Comparison of ENCODE assay signal across 9 mouse cellular contexts in genomic region chr4:108327071-108327579, GRCm38 (mm10). TPM values are rescaled to one million over a fixed set of nuclear protein-coding genes. Genes with fewer than 3 reads are reported as not detected.
DNase-seq lines count a peak whose midpoint lies in the region; ATAC-seq and TF ChIP-seq lines count a peak whose summit lies in the region.
"Had no signal": no experiment of that assay in that cellular context is flagged by ENCODE, and none has a peak within 500 bp of the region (broad histone marks: within the 10 kb centered on the region; RNA-seq: fewer than 3 reads in every experiment).

No protein-coding gene starts in this region.

- no peak for TF ChIP-seq CTCF in testis, adult 2 months (IDR thresholded peaks at IDR 0.05; ENCODE audit: control insufficient read depth, insufficient read depth, insufficient replicate concordance, low read depth, low read length)
- peak; percentile 70 for TF ChIP-seq CTCF in kidney, postnatal 0 days (IDR thresholded peaks at IDR 0.05; ENCODE audit: low read depth)
- TF ChIP-seq CTCF in lung, postnatal 0 days (IDR thresholded peaks at IDR 0.05), result peak; percentile 67
- no peak for TF ChIP-seq CTCF in small intestine, adult 2 months (IDR thresholded peaks at IDR 0.05; ENCODE audit: extremely low read depth, insufficient read length, insufficient replicate concordance, low read depth, low read length)

- no peaks in the 10 kb centered on the region for H3K36me3 ChIP-seq in testis, adult 2 months (ENCODE audit: control insufficient read depth, insufficient read depth, low read length)
- peaks cover 16% of the 10 kb centered on the region for H3K36me3 ChIP-seq in heart, embryonic 10.5 days
- H3K36me3 ChIP-seq in kidney, postnatal 0 days (ENCODE audit: insufficient read depth, low read length), result no peaks in the 10 kb centered on the region
- H3K36me3 ChIP-seq in lung, postnatal 0 days (ENCODE audit: insufficient read depth, low read length), result no peaks in the 10 kb centered on the region
- H3K36me3 ChIP-seq in small intestine, adult 2 months (ENCODE audit: control insufficient read depth, insufficient read depth, low read length), result no peaks in the 10 kb centered on the region

- H3K4me2 ChIP-seq in kidney, postnatal 0 days (ENCODE audit: low read length), result peak overlapping the region; percentile 76
- H3K4me2 ChIP-seq in lung, postnatal 0 days (replicated peaks; ENCODE audit: low read depth, low read length), result peak overlapping the region; percentile 60

- WGBS in heart, embryonic 10.5 days, result 37% methylated on average over 6 of the region's 6 CpGs
- WGBS in kidney, postnatal 0 days, result 31% methylated on average over 6 of the region's 6 CpGs
- 34% methylated on average over 6 of the region's 6 CpGs for WGBS in lung, postnatal 0 days
- WGBS in small intestine, adult 2 months, result 13% methylated on average over 6 of the region's 6 CpGs

- intact Hi-C loops in gastrocnemius, postnatal 36 days (cut with DNase I), result loop anchor here (5.0 to 10.0 kb wide), 3 partner anchors 75 to 402 kb away; partner anchors contain the start of genes Cpt2 and Echdc2

- TF ChIP-seq POLR2A in testis, adult 2 months (IDR thresholded peaks at IDR 0.05; ENCODE audit: control insufficient read depth, low read depth, low read length), result no peak
- TF ChIP-seq POLR2A in small intestine, adult 2 months (IDR thresholded peaks at IDR 0.05; ENCODE audit: low read depth, low read length), result no peak

- no peak for DNase-seq in testis, postnatal 10 days (ENCODE audit: low spot score)
- DNase-seq in cerebellum, adult 8-10 months, result peak; percentile 56
- no peak for DNase-seq in heart, embryonic 10.5 days (ENCODE audit: low spot score)
- DNase-seq in kidney, postnatal 0 days (ENCODE audit: low spot score), result peak; percentile 93
- peak; percentile 86 for DNase-seq in lung, postnatal 0 days (ENCODE audit: low spot score)
- no peak for DNase-seq in gastrocnemius, postnatal 36 days

- ATAC-seq in kidney, postnatal 0 days (replicated peaks; ENCODE audit: low FRiP score, low read depth), result no peak; the same call in 1 of the 2 replicates
- peak; percentile 14; the same call in 1 of the 2 replicates for ATAC-seq in lung, postnatal 0 days

- H3K4me3 ChIP-seq in testis, adult 2 months (ENCODE audit: control insufficient read depth, low read depth, low read length), result no peak overlapping the region
- peak overlapping the region; percentile 75 for H3K4me3 ChIP-seq in heart, embryonic 10.5 days
- peak overlapping the region; percentile 61 for H3K4me3 ChIP-seq in kidney, postnatal 0 days (replicated peaks; ENCODE audit: low read depth, low read length)
- H3K4me3 ChIP-seq in lung, postnatal 0 days (ENCODE audit: low read depth, low read length), result peak overlapping the region; percentile 60
- no peak overlapping the region for H3K4me3 ChIP-seq in small intestine, adult 2 months (ENCODE audit: low read depth, low read length)

- peak overlapping the region; percentile 90 for H3K27ac ChIP-seq in testis, adult 2 months (ENCODE audit: control insufficient read depth, insufficient read depth, low read depth, low read length)
- H3K27ac ChIP-seq in heart, embryonic 10.5 days, result peak overlapping the region; percentile 96
- peak overlapping the region; percentile 82 for H3K27ac ChIP-seq in kidney, postnatal 0 days
- peak overlapping the region; percentile 92 for H3K27ac ChIP-seq in lung, postnatal 0 days (ENCODE audit: low read length)
- H3K27ac ChIP-seq in small intestine, adult 2 months (ENCODE audit: insufficient read depth, low read depth, low read length), result peak overlapping the region; percentile 72

- H3K9ac ChIP-seq in kidney, postnatal 0 days (ENCODE audit: low read depth, low read length), result peak overlapping the region; percentile 59
- peak overlapping the region; percentile 53 for H3K9ac ChIP-seq in lung, postnatal 0 days (replicated peaks; ENCODE audit: low read depth)

- no peak; the same call in 1 of the 2 replicates for TF ChIP-seq EP300 in lung, postnatal 0 days (IDR thresholded peaks at IDR 0.05)

- H3K4me1 ChIP-seq in testis, adult 2 months (ENCODE audit: control insufficient read depth, insufficient read depth, low read length), result peaks cover 2% of the 10 kb centered on the region; the same call in 1 of the 2 replicates
- H3K4me1 ChIP-seq in heart, embryonic 10.5 days, result peaks cover 12% of the 10 kb centered on the region
- H3K4me1 ChIP-seq in kidney, postnatal 0 days (replicated peaks; ENCODE audit: insufficient read depth, low read length), result no peaks in the 10 kb centered on the region
- H3K4me1 ChIP-seq in lung, postnatal 0 days (ENCODE audit: insufficient read depth, low read depth, low read length), result no peaks in the 10 kb centered on the region
- peaks cover 9% of the 10 kb centered on the region; the same call in 1 of the 2 replicates for H3K4me1 ChIP-seq in small intestine, adult 2 months (ENCODE audit: control insufficient read depth, insufficient read depth, insufficient read length, low read length)

- no peaks in the 10 kb centered on the region for H3K9me3 ChIP-seq in heart, embryonic 10.5 days
- H3K9me3 ChIP-seq in kidney, postnatal 0 days (replicated peaks; ENCODE audit: low read length), result no peaks in the 10 kb centered on the region
- no peaks in the 10 kb centered on the region for H3K9me3 ChIP-seq in lung, postnatal 0 days (ENCODE audit: low read length)

- no peaks in the 10 kb centered on the region for H3K27me3 ChIP-seq in testis, adult 2 months (ENCODE audit: control insufficient read depth, insufficient read depth, low read length)
- no peaks in the 10 kb centered on the region for H3K27me3 ChIP-seq in heart, embryonic 10.5 days (ENCODE audit: insufficient read depth, poor library complexity, severe bottlenecking)
- no peaks in the 10 kb centered on the region for H3K27me3 ChIP-seq in kidney, postnatal 0 days (ENCODE audit: insufficient read depth, low read length)
- no peaks in the 10 kb centered on the region for H3K27me3 ChIP-seq in lung, postnatal 0 days (replicated peaks; ENCODE audit: insufficient read depth, low read length)
- H3K27me3 ChIP-seq in small intestine, adult 2 months (ENCODE audit: control insufficient read depth, insufficient read depth, low read length), result no peaks in the 10 kb centered on the region

RNA-seq across cellular contexts. Expression of gene Coa7, which starts 0.8 kb away (rescaled TPM):
- polyA plus RNA-seq in testis, adult 2 months (2012; rRNA removed), result 3.6 and 3.7 TPM in 2 replicates
- 58.4 and 61.1 TPM in 2 replicates for polyA plus RNA-seq in heart, embryonic 10.5 days (2016; fragmentation: Nextera tagmentation; extraction: Ambion mirVana)
- 66.6 and 66.8 TPM in 2 replicates for polyA plus RNA-seq in kidney, postnatal 0 days (2015; fragmentation: Nextera tagmentation; extraction: Ambion mirVana)
- 25.3 and 31.9 TPM in 2 replicates for polyA plus RNA-seq in lung, postnatal 0 days (2015; fragmentation: Nextera tagmentation; extraction: Ambion mirVana)
- 7.3 and 11.1 TPM in 2 replicates for polyA plus RNA-seq in small intestine, adult 2 months (2012; rRNA removed)
- total RNA-seq in gastrocnemius, postnatal 36 days (2021), result 10 to 100 TPM; 35.5 to 39.9 TPM

RNA-seq across cellular contexts. Expression of gene Zyg11b, which starts 26.2 kb away (rescaled TPM):
- 2.0 and 2.5 TPM in 2 replicates for polyA plus RNA-seq in testis, adult 2 months (2012; rRNA removed)
- polyA plus RNA-seq in heart, embryonic 10.5 days (2016; fragmentation: Nextera tagmentation; extraction: Ambion mirVana), result 7.8 and 9.9 TPM in 2 replicates
- polyA plus RNA-seq in kidney, postnatal 0 days (2015; fragmentation: Nextera tagmentation; extraction: Ambion mirVana), result 7.4 and 7.5 TPM in 2 replicates
- 4.7 and 5.2 TPM in 2 replicates for polyA plus RNA-seq in lung, postnatal 0 days (2015; fragmentation: Nextera tagmentation; extraction: Ambion mirVana)
- polyA plus RNA-seq in small intestine, adult 2 months (2012; rRNA removed), result 2.6 and 4.1 TPM in 2 replicates
- total RNA-seq in gastrocnemius, postnatal 36 days (2021), result 10 to 100 TPM; 52.7 to 60.2 TPM

RNA-seq across cellular contexts. Expression of gene Shisal2a, which starts 56.0 kb away (rescaled TPM):
- polyA plus RNA-seq in testis, adult 2 months (2012; rRNA removed), result 0.43 TPM in 1 of 2 replicates, not detected in the other
- polyA plus RNA-seq in heart, embryonic 10.5 days (2016; fragmentation: Nextera tagmentation; extraction: Ambion mirVana), result 3.0 and 3.5 TPM in 2 replicates
- polyA plus RNA-seq in kidney, postnatal 0 days (2015; fragmentation: Nextera tagmentation; extraction: Ambion mirVana), result 0.66 and 0.70 TPM in 2 replicates
- 0.83 and 1.1 TPM in 2 replicates for polyA plus RNA-seq in lung, postnatal 0 days (2015; fragmentation: Nextera tagmentation; extraction: Ambion mirVana)
- polyA plus RNA-seq in small intestine, adult 2 months (2012; rRNA removed), result 0.20 TPM in 1 of 2 replicates, not detected in the other
- not detected for total RNA-seq in gastrocnemius, postnatal 36 days (2021)
- total RNA-seq: heart, postnatal 36 days had no signal

Comparison
In these comparisons a context has a peak if more than half of its experiments do, and no peak if none do; other contexts are left out.
1. H3K4me3 ChIP-seq: peak in heart, embryonic 10.5 days (single experiment), kidney, postnatal 0 days (single experiment) and lung, postnatal 0 days (single experiment); none in testis, adult 2 months (single experiment) and small intestine, adult 2 months (single experiment).
2. CTCF ChIP-seq: peak in kidney, postnatal 0 days (single experiment) and lung, postnatal 0 days (single experiment); none in testis, adult 2 months (single experiment) and small intestine, adult 2 months (single experiment).
3. DNase-seq: peak in cerebellum, adult 8-10 months (single experiment), kidney, postnatal 0 days (single experiment) and lung, postnatal 0 days (single experiment); none in testis, postnatal 10 days (single experiment), heart, embryonic 10.5 days (single experiment) and gastrocnemius, postnatal 36 days (0 of 2).
4. Peak in every context shown above with its lines, with median percentiles within 50 percentile points of each other: H3K27ac ChIP-seq.